Mouse (Mus musculus): ENCODE data around the gene Car8.

The Car8 gene

DNA sequence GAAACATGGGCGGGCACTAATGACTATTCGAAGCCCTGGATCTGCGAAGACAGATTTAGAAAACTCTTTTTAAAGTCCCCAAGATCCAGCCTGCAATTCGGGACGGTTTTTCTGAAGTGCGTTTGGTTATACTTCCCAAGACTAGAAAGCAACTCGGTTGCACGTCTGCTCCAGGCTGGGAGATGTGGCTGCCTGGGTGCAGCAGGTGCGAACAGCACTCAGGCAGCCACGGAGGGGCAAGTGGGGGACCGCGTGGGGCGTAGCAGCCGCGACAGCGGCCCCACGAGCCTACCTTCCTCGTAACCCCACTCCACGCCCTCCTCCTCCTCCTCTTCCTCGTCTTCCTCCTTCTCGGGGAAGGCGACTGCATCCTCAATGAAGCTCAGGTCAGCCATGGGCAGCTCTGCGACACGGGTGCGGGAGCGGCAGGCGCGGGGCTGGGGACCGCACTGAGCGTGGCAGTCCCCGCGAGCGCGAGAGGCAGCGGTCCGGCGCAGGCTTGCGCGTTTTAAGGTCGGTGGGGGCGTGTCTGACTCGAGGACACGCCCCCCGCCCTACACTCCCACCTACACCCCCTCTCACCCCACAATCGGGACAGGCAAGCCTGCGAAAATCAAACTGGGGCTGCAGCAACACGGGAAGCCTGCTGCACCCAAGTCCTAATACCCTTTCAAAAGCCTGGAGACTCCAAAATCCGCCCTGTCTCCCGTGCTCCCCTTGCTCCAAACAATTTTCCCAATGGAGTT, at the start of gene Car8:
Gene Car8 (minus strand): TSS at position 482 of the 746 bp plus-strand sequence.
- DNase-seq = peak; percentile 47 to 53

DNA sequence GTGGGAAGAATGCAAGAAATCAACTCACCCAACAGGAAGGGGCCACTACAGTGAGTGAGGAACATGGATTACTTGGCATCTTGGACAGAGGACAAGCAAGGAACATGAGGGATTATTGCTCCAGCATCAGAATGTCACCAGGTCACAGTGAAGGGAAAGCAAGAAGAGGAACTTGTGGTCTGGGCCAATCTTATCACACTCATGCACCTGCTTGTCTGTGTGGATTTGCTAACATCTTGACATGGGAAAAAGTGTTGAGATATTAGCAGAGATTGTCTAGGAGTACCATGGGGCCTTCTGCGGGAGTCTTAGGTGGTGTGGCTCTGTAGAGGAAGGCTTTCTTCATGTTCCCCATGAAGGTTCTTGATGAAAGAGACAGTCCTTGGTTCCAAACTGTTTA, 46.1 kb upstream of the Car8 start:
- no peak for DNase-seq

DNA sequence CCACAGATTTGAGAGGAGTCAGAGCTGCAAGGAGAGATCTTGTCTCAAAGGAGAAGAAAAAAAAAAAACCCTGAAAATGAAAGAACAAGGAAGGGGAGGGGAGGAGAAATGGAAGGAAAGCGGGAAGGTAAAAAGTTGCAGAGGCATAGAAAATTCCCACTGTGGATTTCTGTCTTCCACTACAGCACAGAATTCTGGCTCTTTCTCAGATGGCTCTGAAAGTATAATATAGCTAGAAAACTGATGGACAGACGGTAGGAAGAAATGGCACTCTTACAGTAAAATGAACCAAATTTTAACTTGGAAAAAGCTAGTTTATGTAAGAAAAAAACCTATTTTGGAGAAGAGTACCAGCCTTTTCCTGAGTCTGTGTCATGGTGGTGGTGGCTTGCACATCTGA, 39.3 kb upstream of the Car8 start:
- no peak for DNase-seq

DNA sequence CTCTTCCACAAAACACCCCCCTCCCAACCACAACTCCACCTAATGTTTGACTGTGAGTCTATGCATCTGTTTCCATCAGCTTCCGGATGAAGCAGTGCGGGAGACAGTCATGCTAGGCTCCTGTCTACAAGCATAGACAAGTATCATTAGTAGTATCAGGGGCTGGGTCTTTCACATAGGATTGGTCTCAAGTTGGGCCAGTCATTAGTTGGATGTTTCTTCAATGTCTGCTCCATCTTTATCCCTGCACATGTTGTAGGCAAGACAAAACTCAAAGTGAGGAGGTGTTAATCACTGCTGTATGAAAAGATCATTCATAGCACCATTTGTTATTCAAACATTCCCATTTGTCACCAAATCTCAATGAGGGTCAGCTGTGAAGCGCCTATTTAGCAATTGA, 11.0 kb upstream of the Car8 start:
- no peak for DNase-seq

DNA sequence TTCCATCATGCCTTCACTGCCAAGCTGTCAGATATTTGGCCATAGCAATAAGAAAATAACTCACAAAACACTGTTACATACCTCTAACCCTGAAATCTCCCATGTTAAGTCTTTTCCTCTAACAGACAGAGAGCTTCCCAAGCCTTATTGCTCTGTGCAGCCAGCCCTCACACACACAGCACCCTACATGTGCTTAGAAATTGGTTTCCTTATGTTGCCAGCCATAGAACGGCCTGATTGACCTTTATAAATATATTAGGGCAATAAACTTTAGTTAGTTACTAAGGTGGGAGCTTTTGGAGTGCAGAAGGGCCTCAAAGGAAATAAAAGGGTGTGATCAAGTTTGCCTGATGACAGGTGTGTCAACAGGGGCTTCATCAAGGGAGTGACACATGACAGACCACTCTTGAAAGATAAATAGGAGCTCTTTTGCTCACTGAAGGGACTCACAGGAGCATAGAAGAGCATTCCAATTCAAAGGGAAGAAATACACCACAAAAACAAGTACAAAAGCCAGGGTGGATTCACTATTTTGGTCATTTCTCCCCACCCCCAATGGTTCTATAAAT, 6.7 kb upstream of the Car8 start:
- DNase-seq = no peak

DNA sequence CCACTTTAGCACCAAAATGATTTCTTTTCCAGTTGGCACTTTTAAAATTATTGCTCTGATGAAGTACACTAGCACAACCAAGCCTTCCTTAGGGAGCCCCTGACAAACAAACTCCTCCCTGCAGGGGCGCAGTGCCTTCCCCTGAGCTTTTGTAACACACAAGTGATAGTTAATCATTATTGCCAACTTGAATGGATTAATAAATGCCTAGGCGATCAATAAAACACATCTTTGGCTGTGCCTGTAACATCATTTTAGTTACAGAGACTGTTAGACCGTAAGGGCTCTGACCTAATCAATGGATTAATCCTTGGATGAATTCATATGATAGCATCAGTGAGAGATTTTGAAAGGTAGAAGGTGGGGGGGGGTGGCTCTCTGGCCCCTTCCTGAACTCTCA, 6.2 kb upstream of the Car8 start:
- DNase-seq = no peak

DNA sequence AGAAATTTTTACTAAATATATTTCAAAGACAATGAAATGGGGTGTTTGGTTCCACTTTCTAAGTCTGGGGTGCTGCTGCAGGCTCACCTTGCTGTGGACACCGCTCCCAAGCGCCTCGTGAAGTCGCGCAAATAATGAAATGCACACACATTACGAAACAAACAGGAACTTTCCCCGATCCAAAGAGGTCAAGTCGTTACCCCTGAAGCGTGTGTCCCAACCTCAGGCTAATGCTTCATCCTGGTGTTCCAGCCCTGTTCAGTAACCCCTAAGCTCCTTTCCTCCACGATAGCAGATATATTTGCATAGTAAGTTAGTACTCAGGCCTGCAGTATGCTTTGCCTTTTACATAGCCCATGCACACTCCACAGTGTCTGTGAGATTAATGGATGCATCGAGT, 858 bp upstream of the Car8 start:
- DNase-seq = no peak

DNA sequence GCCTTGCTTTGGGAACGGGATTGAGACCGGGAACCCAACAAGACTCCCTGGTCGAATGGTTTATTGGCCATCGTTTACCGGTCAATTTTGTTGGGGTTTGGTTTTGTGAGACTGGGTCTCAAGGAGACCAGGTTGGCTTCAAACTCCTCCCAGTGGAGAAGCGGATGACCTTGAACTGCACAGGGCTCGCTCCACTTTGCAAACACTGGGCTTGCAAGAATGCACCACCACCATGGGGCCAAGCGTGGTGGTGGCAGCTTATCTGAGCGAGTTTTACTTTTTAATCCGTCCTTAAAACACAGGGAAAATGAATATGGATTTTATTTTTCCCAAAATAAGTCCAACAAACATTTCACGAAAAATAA, 447 bp upstream of the Car8 start:
- no peak for DNase-seq

DNA sequence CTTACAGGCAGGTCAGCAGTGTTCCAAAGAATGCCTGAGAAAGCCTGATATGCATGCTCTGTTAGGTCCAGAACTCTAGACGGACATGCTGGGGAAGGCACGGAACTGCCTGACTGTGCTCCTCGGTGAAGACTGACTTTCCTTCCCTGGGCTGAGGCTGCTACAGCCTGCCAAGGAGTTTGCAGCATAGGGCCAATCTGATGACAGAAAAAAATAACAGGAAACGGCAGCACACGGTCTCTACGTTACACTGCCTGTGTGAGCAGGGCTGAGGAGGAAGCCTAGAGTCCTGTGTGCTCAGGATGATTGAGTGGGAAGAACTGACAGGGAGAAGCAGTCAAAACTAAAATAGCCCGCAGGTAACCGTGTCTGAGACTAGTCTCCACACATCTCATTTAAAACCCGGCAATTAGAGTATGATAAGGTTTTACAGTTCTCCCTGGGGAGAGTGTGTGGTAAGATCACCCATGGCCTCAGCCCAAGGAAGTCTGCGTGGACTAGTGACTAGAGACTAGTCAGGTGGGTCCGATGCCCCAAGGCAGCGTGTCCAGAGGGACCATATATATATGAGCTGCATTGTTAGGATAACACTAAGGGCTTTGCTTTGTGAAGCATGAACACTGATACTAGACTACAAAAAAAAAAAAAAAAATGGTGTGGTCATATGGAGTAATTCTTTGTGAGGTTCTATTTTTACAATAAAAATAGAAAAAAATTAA, 6.3 kb downstream of the Car8 start:
- DNase-seq = no peak

DNA sequence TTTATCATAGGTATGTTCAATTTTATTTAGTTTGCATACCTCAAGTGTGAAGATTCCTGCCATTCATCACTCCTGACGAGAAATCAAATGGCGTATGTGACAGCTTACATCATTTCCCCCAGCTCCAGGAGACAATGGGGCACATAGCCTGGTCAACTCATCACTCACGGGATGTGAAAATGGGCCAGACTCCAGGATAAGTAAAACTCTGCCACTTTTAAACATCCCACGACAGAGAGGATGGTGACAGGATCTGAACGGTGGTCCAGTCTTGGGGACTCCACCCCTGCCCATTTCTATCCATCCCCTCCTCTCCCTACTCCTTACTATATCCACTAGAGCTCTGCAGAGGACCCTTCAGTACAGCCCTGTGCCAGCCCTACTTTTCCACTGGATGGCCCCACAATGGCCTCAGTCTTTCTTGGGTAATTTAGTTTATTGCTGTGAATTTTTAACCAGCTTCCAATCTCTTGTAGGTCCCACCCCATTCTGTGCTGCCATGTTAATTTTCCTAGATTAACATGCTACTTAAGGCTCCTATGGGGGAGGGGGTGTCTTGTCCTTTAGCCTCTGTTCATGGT, 7.5 kb downstream of the Car8 start:
- DNase-seq = no peak

DNA sequence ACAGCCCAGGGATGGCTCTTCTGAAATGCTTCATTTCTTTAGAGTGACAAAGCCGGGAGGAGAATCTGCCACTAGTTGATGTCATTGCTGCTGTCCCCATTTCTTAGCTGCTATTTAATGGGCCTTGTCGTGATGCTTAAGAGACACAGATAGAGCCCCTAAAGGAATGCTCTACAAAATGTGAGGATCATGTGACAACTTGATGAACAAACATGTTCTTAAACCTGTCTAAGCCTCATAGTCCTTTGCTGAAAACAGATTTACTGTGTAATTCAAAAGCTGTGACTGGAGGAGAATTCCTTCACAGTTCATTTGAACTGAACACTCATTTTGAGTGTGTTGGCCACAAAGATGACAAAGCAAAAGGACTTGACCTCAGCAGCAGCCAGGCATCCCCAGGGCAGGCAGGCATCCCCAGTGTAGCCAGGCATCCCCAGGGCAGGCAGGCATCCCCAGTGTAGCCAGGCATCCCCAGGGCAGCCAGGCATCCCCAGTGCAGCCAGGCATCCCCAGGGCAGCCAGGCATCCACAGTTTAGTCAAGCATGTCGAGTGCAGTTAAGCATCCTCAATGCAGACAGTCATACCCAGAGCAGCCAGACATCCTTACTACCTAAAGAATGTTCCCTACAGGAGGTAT, 9.1 kb downstream of the Car8 start:
- no peak for DNase-seq

DNA sequence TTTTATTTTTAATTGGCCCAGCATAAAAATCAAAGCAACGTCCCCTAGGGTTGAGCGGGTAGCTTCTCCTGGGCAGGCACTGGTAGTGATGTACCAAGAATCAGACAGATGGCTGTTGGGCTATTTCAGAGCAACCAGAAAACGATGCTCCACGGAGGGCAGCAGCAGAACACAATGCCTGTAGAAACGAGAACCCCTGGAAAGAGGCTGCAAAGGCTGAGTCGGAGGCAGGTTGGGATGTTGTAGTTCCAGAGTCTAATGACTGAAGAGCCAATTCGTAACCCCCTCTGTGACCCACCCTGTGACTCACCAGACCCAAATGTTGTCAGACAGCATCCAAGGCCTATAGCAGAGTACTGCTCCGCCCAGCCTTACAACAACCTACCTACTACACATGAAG, 19.9 kb downstream of the Car8 start:
- no peak for DNase-seq

DNA sequence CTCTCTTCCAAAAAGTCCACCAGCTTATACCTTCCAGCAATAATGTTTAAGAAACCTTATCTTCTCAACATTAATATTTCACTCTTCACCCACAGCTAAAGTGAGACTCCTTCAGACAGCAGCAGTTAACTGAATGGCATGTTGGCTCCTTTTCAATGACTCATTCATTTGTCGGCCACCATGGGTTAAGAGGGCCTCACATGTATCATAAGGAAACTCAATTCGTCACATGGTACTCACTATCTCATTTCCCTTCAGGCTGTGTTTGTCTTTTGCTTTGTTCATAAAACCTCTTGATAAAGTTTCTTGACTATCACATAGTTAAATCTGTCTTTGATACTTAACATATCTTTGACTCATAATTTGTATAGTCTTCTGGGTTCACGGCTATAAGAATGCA, 20.8 kb downstream of the Car8 start:
- DNase-seq = no peak

DNA sequence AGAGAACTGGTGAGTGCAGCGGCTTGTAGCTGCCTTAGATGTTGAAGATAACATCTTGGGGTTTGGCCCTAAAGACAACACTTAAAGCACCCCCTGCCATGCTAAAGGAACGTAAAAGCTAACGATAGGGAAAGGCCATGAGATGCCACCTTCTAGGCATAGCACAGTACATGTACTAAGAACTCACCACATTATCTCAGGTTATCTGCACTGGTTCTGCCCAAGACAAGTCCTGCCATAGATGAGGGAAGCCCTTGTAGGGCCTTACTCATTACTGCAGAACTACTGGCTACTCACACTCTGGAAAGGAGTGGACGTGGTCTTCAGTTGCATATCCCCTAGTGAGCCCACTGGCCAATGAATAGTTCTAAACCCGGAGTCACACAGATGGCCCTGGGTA, 21.6 kb downstream of the Car8 start:
- no peak for DNase-seq

DNA sequence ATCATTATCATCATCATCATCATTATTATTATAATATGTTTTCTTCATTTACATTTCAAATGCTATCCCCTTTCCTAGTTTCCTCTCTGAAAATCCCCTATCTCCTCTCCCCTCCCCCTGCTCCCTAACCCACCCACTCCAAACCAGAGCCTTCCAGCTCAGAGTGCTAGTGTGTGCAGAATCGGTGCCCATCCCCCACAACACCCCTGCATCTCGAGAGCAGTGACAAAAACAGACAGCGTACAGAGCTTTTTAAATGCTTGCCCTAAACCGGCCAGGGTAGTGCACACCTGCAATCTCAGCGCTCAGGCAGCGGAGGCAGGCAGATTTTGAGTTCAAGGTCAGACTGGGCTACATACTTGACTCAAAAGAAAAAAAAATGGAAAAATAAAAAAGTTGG, 22.3 kb downstream of the Car8 start:
- no peak for DNase-seq

DNA sequence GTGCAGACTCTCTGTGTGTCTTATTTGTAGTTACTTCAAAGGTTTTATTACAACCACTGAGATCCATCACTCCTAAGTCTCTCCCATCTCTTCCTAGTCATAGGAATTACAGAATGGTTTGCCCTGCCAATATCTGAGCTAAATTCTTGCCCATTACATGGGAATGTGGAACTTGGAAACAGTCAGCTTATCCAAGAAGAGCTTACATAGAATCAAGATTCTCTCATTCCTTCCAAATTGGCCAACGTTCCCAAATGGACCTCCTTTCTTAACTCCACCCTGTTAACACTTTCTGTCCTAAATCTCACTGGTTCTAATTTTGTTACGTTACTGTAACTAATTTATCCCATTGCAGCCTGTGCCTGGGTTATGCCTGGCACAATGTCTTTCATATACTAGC, 25.2 kb downstream of the Car8 start:
- DNase-seq = no peak

DNA sequence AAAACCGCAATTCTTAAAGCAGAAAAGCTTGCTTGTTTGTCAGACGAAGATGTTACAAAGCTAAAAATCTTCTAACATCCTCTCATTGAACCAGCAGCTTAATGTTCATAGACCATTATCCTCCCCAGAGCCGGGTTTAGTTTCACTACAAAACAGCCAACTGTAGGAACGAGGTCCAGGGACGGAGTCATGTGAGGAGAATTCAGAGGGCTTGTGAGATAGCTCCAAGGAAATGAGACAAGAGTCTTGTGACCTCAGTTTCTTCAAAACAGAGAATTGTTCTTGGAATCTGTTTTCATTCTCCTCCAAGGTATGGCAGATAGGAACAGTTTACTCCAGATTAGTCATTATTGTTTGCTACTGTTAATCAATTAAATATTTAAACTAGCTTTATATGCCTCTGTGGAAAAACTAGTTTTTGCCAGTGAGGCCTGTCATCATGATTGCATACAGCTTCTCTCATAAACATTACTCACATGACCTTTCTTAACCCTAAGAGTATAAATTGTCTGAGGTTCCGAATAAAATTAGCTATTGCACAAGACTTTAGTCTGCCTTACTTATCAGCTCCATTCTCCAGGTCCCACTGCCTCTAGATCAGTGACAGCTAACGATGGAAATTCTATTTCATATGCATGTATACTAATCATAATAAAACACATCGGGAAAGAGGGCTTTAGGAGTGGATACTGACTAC, 25.8 kb downstream of the Car8 start:
- DNase-seq = no peak

DNA sequence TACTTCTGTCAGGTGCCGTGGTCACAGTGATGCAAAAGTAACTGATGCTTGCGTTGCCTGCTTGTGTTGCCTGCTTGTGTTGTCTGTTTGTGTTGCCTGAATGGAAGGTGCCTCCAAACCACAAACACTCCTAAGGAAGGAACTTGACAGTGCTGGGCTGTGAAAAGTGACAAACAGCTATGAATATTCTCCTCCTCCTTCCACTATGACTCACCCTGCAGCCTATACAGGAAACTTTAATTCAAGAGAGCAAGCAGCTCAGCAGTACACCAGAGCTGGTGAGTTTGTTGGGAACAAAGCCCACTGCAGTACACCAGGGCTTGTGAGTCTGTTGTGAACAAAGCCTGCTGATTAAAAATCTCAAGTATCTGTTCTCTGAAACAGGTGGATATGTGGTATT, 28.4 kb downstream of the Car8 start:
- no peak for DNase-seq

DNA sequence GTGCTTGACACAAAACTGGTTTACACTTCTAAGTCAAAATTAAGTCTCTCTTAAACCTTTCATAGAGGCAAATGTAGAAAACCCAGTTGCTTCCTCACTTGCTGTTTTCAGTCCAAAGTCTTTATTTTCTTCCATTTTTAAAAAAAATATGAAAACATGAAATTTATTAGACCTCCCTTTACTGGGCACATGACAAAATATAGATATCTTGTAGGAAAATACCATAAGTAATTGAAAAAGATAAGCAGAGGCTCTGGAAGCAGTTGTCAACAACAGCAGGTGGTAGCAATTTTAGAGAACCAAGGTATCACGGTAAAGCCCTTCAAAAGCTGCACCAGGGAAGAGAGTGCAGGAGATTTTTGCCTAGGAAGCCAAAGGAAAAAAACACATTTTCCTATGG, 30.9 kb downstream of the Car8 start:
- no peak for DNase-seq

DNA sequence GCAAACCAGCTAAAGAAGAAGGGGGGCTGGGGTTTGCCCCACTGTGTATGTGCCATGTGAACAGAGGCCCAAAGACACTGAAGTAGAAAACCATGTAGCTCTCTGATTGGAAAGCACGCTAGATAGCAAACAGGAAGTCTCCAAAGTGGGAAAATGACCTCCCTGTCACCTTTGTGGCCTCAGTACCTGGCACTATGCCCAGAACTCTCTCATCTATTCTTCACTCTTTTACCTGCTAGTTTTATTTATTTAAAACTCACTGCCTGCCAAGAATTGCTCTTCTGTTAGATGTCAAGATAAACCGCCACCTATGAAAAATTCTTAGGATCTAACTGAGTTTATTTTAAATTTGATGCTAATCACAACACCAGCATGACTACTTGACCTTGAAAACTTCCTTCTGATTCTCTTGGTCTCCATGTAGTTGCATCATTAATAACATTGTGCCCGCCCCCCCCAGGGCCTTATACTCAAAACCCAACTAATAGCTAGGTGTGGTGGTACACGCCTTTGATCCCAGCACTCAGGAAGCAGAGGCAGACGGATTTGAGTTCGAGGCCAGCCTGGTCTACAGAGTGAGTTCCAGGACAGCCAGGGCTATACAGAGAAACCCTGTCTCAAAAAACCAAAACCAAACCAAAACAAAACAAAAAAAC, 31.8 kb downstream of the Car8 start:
- no peak for DNase-seq

DNA sequence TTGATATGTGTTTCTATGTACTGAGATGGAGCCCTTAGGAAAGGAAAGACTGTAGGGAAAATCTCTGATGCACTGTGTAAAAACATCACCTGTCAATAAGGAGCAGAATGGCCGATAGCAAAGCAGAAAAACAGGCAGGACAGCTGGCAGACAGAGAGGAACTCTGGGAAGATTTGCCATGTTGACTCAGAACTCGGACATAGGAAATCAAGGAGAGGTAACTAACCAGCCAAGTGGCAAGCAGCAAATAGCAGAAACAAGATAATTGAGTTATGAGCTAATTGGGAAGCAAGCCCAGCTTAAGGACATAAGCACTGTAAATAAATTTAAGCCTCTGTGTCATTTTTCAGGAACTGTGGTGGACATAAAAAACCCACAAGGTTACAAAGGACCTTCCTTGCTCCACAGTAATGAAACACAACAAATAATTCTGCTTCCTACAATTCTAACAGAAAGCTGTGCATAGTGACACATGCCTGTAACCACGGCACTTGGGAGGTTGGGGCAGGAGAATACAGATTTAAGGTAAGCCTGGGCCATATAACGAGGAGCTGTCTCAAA, 33.7 kb downstream of the Car8 start:
- no peak for DNase-seq

DNA sequence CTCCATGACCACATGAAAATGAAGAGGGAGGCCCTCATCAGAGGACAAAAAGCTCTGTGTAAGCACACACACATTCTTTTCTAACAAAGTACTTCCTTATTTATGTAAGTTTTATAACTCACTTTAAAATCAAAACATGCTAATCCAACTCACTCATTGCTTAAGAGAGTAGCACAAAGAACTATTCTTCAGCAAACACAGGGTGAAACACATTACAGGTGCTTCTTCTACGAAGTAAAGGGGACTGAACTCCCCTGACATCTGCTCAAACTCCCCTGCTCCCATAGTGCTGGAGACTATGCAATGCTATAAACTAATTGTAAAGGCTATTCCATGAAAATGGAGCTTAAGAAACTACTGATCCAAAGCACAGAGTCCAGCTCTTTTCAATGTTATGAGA, 35.5 kb downstream of the Car8 start:
- DNase-seq = no peak
